ENCODE assay signal across 1 mouse cellular context in the genomic region with DNA sequence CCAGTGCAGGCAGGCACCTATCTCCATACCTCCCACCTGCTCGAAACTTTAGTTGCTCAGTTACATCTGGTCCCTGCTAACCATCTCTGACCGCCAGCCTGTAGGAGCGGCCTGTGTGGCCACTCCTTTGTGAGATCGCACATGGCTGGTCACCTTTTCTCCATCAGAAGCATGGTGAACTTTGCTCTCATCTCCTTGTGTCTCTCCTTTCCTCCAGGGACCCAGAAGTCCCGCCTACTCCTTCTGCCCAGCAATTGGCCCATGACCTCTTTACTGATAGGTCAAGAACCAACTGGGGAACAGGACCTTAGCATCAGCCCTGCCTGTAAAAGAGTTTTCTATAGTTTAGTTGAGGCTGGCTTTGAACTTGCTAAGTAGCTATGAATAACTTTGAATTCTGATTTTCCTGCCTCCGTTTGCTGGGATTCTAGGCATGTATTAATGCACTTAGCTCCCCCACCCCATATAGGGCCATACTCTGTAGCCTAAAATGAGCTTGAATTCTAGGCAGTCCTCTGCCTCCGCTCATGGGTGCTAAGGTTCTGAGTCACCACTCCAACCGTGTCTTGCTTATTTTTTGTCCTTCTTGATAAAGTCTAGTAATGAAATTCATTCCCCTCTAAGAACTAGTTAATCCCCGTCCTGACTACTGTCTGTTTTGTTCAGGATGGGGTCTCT.
TF ChIP-seq lines count a peak whose summit lies in the region.

No protein-coding gene starts in this region.

TF ChIP-seq in CH12.LX, 34 proteins besides CTCF, POLR2A, EP300 and RAD21:
- TF ChIP-seq USF1 (IDR thresholded peaks at IDR 0.05; ENCODE audit: low read depth, low read length): no peak
- TF ChIP-seq ETS1 (conservative IDR thresholded peaks at IDR 0.05; ENCODE audit: low read depth, low read length): no peak
- peak; percentile 89 for TF ChIP-seq TBP (conservative IDR thresholded peaks at IDR 0.05; ENCODE audit: low read depth, low read length)
- no peak for TF ChIP-seq MEF2A (IDR thresholded peaks at IDR 0.05; ENCODE audit: borderline replicate concordance, low read depth, low read length)
- TF ChIP-seq SMC3 (IDR thresholded peaks at IDR 0.05; ENCODE audit: low read depth, low read length): no peak
- no peak for TF ChIP-seq MAZ (IDR thresholded peaks at IDR 0.05; ENCODE audit: low read depth, low read length)
- 0 out of 2 replicates have a peak, but pooled peaks have one; percentile 59 for TF ChIP-seq POLR2AphosphoS2 (IDR thresholded peaks at IDR 0.05; ENCODE audit: low read depth, low read length)
- no peak for TF ChIP-seq ZNF384 (IDR thresholded peaks at IDR 0.05; ENCODE audit: low read depth, low read length)
- TF ChIP-seq MAX (IDR thresholded peaks at IDR 0.05; ENCODE audit: low read length): peak; percentile 88
- TF ChIP-seq ELF1 (IDR thresholded peaks at IDR 0.05; ENCODE audit: low read depth, low read length): peak; percentile 18; the same call in 1 of the 2 replicates
- no peak for TF ChIP-seq ZC3H11A (IDR thresholded peaks at IDR 0.05; ENCODE audit: low read depth, low read length)
- TF ChIP-seq MXI1 (IDR thresholded peaks at IDR 0.05; ENCODE audit: low read depth, low read length): peak; percentile 75; the same call in 1 of the 2 replicates
- TF ChIP-seq TCF12 (IDR thresholded peaks at IDR 0.05; ENCODE audit: low read depth, low read length): peak; percentile 61
- no peak for TF ChIP-seq IRF4 (IDR thresholded peaks at IDR 0.05; ENCODE audit: low read depth, low read length)
- TF ChIP-seq JUN (IDR thresholded peaks at IDR 0.05; ENCODE audit: insufficient read depth, low read depth, low read length): no peak
- peak; percentile 49 for TF ChIP-seq CHD2 (IDR thresholded peaks at IDR 0.05; ENCODE audit: low read length)
- TF ChIP-seq CHD1 (IDR thresholded peaks at IDR 0.05; ENCODE audit: low read depth, low read length): no peak; the same call in 1 of the 2 replicates
- no peak for TF ChIP-seq E2F4 (IDR thresholded peaks at IDR 0.05; ENCODE audit: insufficient replicate concordance, low read depth, low read length)
- no peak for TF ChIP-seq JUND (conservative IDR thresholded peaks at IDR 0.05; ENCODE audit: low read depth, low read length)
- TF ChIP-seq RCOR1 (conservative IDR thresholded peaks at IDR 0.05; ENCODE audit: low read depth, low read length): no peak
- TF ChIP-seq KAT2A (IDR thresholded peaks at IDR 0.05; ENCODE audit: insufficient replicate concordance, low read length): no peak
- TF ChIP-seq PAX5 (IDR thresholded peaks at IDR 0.05; ENCODE audit: low read length): no peak
- TF ChIP-seq HCFC1 (IDR thresholded peaks at IDR 0.05; ENCODE audit: low read depth, low read length): no peak; the same call in none of the 2 replicates
- no peak for TF ChIP-seq NRF1 (IDR thresholded peaks at IDR 0.05; ENCODE audit: low read depth, low read length)
- no peak for TF ChIP-seq GABPA (IDR thresholded peaks at IDR 0.05; ENCODE audit: insufficient replicate concordance, low read depth, low read length)
- no peak for TF ChIP-seq USF2 (conservative IDR thresholded peaks at IDR 0.05; ENCODE audit: low read depth, low read length)
- no peak for TF ChIP-seq MAFK (IDR thresholded peaks at IDR 0.05; ENCODE audit: insufficient replicate concordance, low read length)
- TF ChIP-seq MYC (IDR thresholded peaks at IDR 0.05; ENCODE audit: low read depth, low read length): peak; percentile 94
- TF ChIP-seq ZMIZ1 (IDR thresholded peaks at IDR 0.05; ENCODE audit: low read depth, low read length): no peak
- no peak for TF ChIP-seq BHLHE40 (IDR thresholded peaks at IDR 0.05; ENCODE audit: low read depth, low read length)
- TF ChIP-seq NELFE (IDR thresholded peaks at IDR 0.05; ENCODE audit: low read depth, low read length): peak; percentile 77
- TF ChIP-seq ZKSCAN1 (IDR thresholded peaks at IDR 0.05; ENCODE audit: borderline replicate concordance, low read depth, low read length): no peak
- TF ChIP-seq UBTF (IDR thresholded peaks at IDR 0.05; ENCODE audit: low read depth, low read length): no peak
- TF ChIP-seq SIN3A (IDR thresholded peaks at IDR 0.05; ENCODE audit: low read length): no peak
